Mouse (Mus musculus) G1E (cell line): ENCODE measurements around the gene Zfyve19.

Experiments used
- CTCF ChIP-seq: IDR thresholded peaks from 2 replicates; pipeline ENCODE4 v1.5.1; 2012; ENCODE audit warnings: low read depth, low read length, inconsistent platforms, mixed read lengths
- POLR2AphosphoS5 ChIP-seq: IDR thresholded peaks from 2 replicates; pipeline ENCODE4 v1.6.1; 2012; ENCODE audit warnings: low read depth, low read length, inconsistent platforms; ENCODE audit not compliant: insufficient replicate concordance

DNA sequence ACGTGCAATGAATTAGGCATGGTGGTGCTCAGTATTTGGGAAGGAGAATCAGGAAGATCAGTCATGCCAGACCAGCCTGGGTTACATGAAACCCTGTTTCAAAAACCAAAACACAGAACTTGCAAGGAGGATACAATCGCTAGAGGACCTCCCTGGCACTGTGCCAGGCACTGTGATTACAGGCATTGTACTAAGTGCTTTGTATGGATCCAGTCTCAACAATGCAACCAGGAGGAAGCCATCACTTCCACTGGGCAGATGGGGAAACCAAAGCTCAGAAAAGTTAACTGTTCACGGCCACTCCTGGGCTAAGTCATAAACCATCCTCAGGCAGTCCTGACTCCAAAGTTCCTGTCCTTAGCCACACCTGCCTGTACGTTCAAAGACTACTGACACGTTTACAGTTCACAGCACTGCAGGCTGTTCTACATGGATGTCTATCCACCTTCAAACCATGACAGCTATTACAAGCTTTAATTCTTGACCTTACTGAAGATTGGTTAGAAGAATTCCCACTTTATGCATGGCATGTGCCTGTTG is 5.4 kb upstream of the Zfyve19 start:
- no peak for TF ChIP-seq CTCF
- TF ChIP-seq POLR2AphosphoS5: no peak
